Mouse (Mus musculus) limb, embryonic 11.5 days (tissue): ENCODE results near the gene Fbxo5. TPM values are rescaled to one million over a fixed set of nuclear protein-coding genes. Genes with fewer than 3 reads are reported as not detected.
A peak's percentile ranks its signal among the peaks of the same experiment; 100 is the strongest.

Experiments
- ATAC-seq: fragments of 200-750 bp; cut with Nextera tagmentation; 2 replicates; pipeline ENCODE4 v1.8.0; 2017; ENCODE audit warnings: low read depth; ENCODE audit not compliant: insufficient number of reproducible peaks, low FRiP score, low TSS enrichment
- DNase-seq: peaks from one replicate; pipeline ENCODE4 v3.0.0-alpha.2; 2015; ENCODE audit warnings: low spot score
- H3K27ac ChIP-seq: fragments of 300-500 bp; sonication (generic); replicated peaks from 2 replicates; pipeline ENCODE4 v1.5.1; 2014; ENCODE audit warnings: low read depth, mild to moderate bottlenecking, low read length
- H3K27me3 ChIP-seq: fragments of 300-500 bp; sonication (generic); 2 replicates; pipeline ENCODE4 v1.6.1; 2014; ENCODE audit warnings: mild to moderate bottlenecking, low read length, mixed read lengths; ENCODE audit not compliant: control insufficient read depth, insufficient read depth
- H3K36me3 ChIP-seq: fragments of 300-500 bp; sonication (generic); 2 replicates; pipeline ENCODE4 v1.6.1; 2014; ENCODE audit warnings: mild to moderate bottlenecking, low read length, moderate library complexity, mixed read lengths; ENCODE audit not compliant: control insufficient read depth, insufficient read depth
- H3K4me1 ChIP-seq: fragments of 300-500 bp; sonication (generic); 2 replicates; pipeline ENCODE4 v1.6.1; 2014; ENCODE audit warnings: low read length, mixed read lengths; ENCODE audit not compliant: control insufficient read depth, insufficient read depth
- H3K4me2 ChIP-seq: fragments of 300-500 bp; sonication (generic); 2 replicates; pipeline ENCODE4 v1.6.1; 2014; ENCODE audit warnings: low read depth, mild to moderate bottlenecking, moderate library complexity; ENCODE audit not compliant: severe bottlenecking
- H3K4me3 ChIP-seq: fragments of 300-500 bp; sonication (generic); 2 replicates; pipeline ENCODE4 v1.5.1; 2014; ENCODE audit warnings: low read depth, low read length
- H3K9ac ChIP-seq: fragments of 300-500 bp; sonication (generic); 2 replicates; pipeline ENCODE4 v1.6.1; 2014; ENCODE audit warnings: mild to moderate bottlenecking, low read length
- H3K9me3 ChIP-seq: fragments of 300-500 bp; sonication (generic); 2 replicates; pipeline ENCODE4 v1.6.1; 2016; ENCODE audit warnings: low read length; ENCODE audit not compliant: control insufficient read depth
- WGBS: fragments of 180-500 bp; shearing (Covaris S2); extraction: QIAGEN DNeasy Blood & Tissue Kit; methylation state at CpG from one replicate; pipeline ENCODE4 v1.1.7; 2014; 5-methylcytosine and 5-hydroxymethylcytosine counted together
- polyA plus RNA-seq: library from polyadenylated mRNA; unstranded; fragments of >200 nt; fragmentation: Nextera tagmentation; extraction: Ambion mirVana; gene quantifications from 2 replicates; pipeline ENCODE4 v1.2.1, GENCODE M21; 2014

Fbxo5 gene
- polyA plus RNA-seq: 100 and 107 TPM in 2 replicates

DNA sequence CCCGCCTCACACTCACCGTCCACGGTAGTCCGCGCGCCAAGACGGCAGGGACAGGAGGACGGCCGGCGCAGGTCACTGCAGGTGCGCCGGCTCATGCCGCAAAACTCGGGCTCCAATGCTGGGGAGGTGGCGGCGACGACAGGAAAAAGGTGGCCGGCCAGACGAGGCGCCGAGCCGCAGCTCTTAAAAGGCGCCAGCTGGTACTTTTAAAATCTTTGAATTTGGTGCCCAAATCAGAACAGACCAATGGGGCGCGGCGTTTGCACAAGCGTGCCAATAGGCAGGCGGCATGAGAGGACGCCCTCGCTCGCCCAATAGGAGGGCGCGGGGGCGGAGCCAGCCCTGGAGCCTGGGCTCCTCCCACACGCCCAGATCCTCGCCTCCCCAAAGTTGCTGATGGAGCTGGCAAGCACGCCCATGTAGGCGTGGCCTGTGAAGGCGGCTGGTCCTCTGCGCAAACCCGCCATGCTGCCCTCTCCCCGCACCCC lies at the start of gene Fbxo5:
Gene Fbxo5, minus strand, starts transcription at position 358 of the 488 bp plus-strand sequence.
- peak within 1 kb of the TSS; percentile 81 for H3K27ac ChIP-seq

DNA sequence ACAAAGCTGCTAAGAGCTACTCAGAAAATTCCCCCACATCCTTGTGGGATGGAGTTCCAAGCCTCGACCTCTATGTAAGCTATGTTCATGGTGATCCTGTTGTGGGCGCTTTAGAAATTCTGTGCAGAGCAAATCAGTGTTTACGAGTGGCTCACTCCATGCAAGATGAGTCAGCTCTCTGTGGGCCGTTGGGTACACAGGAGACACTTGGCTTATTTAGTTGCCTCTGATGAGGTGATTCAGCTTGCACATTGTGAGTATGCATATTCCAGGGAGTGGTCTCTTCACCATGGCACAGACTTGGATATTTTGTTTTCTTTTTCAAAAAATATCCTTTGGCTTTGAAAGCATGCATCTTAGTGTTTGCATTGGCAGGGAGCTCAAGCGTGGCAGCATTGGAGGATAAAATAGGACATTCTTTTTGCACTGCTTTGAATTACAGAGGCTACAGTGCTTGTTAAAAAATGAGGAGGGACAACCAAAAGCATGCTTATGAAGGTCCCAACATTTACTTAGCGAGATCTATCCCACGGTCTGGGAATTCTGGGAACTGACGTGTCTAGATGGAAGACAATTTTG lies 48.0 kb upstream of the Fbxo5 start:
- Histone ChIP-seq H3K27me3 (no peaks in the 10 kb centered on the region), H3K36me3 (no peaks in the 10 kb centered on the region), H3K4me3 (no peak overlapping the region), H3K9ac (no peak overlapping the region), H3K27ac (no peak overlapping the region), H3K4me1 (no peaks in the 10 kb centered on the region), H3K4me2 (no peak overlapping the region), H3K9me3 (no peaks in the 10 kb centered on the region)
- WGBS: 93% methylated on average over 8 of the region's 8 CpGs
- ATAC-seq: no peak
- DNase-seq: no peak

More for the DNA sequence above, at the start of gene Fbxo5:
- Histone ChIP-seq H3K4me3 (peak within 1 kb of the TSS; percentile 75), H3K36me3 (peaks cover 18% of the 10 kb centered on the region; the same call in 1 of the 2 replicates), H3K9ac (peak within 1 kb of the TSS; percentile 72), H3K4me2 (peak within 1 kb of the TSS; percentile 67), H3K27me3 (no peaks in the 10 kb centered on the region), H3K9me3 (no peaks in the 10 kb centered on the region), H3K4me1 (0 out of 2 replicates have a peak, but pooled peaks cover 7% of the 10 kb centered on the region)
- peak; percentile 96 for DNase-seq
- peak; percentile 95 for ATAC-seq
- 0% methylated on average over 41 of the region's 42 CpGs for WGBS

DNA sequence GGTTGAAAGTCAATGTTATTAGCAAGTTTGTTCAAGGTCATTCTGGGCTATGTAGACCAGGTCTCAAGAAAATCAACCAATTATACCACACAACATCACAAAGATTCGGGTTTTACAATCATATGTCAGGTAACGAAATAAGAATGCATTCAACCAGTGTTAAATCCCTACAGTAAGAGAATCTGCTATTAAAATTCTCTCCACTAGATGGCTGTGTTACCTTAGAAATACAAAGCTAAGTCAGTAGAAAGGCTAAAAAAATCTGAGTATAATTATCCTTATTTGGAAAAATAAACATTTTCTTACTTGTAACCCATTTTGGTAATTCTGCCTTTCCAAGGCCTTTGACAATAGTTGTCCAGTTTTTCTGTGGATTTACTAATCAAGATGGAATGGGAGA lies 41.5 kb upstream of the Fbxo5 start:
- Histone ChIP-seq H3K27ac (no peak overlapping the region), H3K4me1 (no peaks in the 10 kb centered on the region), H3K27me3 (no peaks in the 10 kb centered on the region), H3K4me3 (no peak overlapping the region), H3K9me3 (no peaks in the 10 kb centered on the region), H3K4me2 (no peak overlapping the region), H3K9ac (no peak overlapping the region), H3K36me3 (no peaks in the 10 kb centered on the region)
- ATAC-seq (no peak), DNase-seq (no peak)
- WGBS: 39% methylated on average over 2 of the region's 2 CpGs

DNA sequence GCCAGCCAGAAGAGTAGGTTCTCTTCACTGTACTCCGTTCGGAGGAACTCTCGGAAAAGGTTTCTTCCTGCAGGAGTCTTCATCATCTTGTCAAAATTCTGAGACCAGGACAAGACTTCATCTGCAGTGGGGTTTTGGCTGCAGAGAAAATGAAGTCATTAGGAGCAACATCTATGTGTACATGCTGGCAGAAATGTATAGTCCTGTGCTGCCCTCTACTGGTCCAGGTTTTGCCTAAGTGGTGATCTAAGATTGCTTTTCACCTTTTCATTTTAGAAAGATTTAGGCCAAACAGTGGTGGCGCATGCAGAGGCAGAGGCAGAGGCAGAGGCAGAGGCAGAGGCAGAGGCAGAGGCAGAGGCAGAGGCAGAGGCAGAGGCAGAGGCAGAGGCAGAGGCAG lies 36.0 kb upstream of the Fbxo5 start:
- Histone ChIP-seq H3K36me3 (no peaks in the 10 kb centered on the region), H3K9ac (no peak overlapping the region), H3K9me3 (no peaks in the 10 kb centered on the region), H3K4me2 (no peak overlapping the region), H3K27me3 (no peaks in the 10 kb centered on the region), H3K4me3 (no peak overlapping the region), H3K27ac (no peak overlapping the region), H3K4me1 (no peaks in the 10 kb centered on the region)
- DNase-seq (peak; percentile 74), ATAC-seq (no peak)
- WGBS: 82% methylated on average over 4 of the region's 4 CpGs

DNA sequence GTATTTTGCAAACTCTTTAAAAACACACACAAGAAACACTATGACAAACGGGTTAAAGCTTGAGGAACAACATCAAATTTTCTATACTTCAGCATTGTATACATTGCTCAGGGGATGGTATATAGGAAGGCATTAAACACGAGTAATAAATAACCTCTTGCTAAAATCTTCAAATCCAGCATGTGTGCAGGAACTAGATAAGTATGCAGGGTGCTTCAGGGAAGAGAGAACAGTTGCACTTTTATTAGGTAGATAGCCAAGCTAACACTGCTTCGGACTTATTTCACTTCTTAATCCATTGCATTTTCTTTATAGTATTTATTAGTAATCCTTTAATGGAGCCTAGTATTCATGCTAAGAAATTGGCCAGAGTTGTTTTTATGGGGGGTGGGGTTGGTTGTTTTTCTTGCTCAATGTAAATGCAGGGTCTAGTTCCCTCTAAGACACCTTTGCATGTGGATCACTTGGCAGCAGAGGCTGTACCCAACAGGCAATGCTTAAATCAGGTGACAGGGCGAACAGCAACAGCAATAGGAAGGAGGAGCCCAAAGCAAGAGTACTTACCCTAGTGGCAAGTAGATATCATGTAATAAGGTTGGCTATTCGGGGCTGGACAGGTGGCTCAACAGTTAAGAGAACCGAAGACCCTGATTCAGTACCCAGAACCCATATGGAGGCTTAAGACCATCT lies 21.1 kb upstream of the Fbxo5 start:
- H3K36me3 ChIP-seq: no peaks in the 10 kb centered on the region
- H3K4me1 ChIP-seq: peaks cover 2% of the 10 kb centered on the region; the same call in 1 of the 2 replicates
- 72% methylated on average over 6 of the region's 6 CpGs for WGBS
- H3K4me3 ChIP-seq: no peak overlapping the region
- no peaks in the 10 kb centered on the region for H3K9me3 ChIP-seq
- no peak overlapping the region for H3K27ac ChIP-seq
- H3K27me3 ChIP-seq: no peaks in the 10 kb centered on the region
- DNase-seq (no peak), ATAC-seq (no peak)
- no peak overlapping the region for H3K4me2 ChIP-seq
- no peak overlapping the region for H3K9ac ChIP-seq

DNA sequence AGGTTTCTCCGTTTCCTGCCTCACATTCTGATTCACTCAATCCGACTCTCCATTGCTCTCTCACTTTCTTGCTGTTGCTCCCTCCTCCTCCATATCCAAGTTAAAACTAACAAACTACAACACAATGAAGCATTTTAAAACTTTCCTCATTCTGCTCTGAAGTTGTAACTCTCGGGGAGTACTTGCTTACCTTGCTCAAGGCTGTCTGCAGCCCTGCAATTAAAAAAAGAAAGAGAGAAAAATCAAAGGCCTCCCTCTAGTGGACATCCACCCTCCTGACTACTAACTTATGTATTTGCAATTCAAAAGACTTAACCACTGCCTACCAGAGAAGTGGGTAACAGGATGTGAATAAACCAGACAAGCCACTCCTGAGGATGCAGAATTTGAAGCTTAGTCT lies 19.4 kb upstream of the Fbxo5 start:
- no peak for ATAC-seq
- Histone ChIP-seq H3K4me3 (peak overlapping the region; percentile 84), H3K9me3 (no peaks in the 10 kb centered on the region), H3K27me3 (no peaks in the 10 kb centered on the region), H3K4me2 (peak overlapping the region; percentile 80), H3K27ac (no peak overlapping the region), H3K9ac (no peak overlapping the region), H3K4me1 (peaks cover 2% of the 10 kb centered on the region; the same call in 1 of the 2 replicates), H3K36me3 (no peaks in the 10 kb centered on the region; the same call in 1 of the 2 replicates)
- 1% methylated on average over 3 of the region's 3 CpGs for WGBS
- DNase-seq: peak; percentile 37

DNA sequence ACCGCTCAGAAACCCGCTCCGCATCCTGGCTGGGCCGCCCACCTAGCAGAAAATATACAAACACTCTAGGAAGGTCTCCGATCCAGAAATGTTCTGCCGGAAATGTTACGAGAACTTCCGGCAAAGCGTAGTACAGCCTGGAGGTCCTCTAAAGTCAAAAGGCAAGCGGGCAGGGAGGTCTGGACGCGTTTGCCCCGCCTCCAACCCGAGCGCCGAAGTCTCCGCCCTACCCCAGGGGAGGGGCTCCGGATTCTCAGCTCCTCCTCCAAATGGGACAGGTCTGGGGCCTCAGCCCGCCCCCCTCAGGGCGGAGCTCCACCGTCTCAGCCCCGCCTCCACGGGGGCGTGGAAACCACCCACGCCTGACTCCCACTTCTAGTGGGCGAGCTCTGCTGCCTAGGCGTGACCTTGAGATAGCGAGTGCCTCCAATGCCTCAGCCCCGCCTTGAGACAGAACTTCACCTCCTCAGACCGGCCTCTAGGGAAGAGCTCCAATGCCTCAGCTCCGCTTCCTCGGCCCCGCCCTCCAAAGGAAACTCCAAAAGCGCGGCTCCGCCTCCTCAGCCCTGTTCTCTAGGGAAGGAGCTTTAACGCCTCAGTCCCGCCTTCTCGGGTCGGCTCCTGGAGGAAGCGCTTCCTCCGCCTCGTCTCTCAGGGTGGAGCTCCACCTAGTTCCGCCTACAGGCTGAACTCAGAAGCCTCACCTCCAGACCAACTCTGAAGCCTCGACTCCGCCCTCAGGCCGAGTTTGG lies 18.5 kb upstream of the Fbxo5 start, which contains the start of gene Mtrf1l:
Gene Mtrf1l, minus strand, starts transcription at position 171 of the 752 bp plus-strand sequence.
- H3K27me3 ChIP-seq: no peaks in the 10 kb centered on the region
- H3K4me3 ChIP-seq: peak within 1 kb of the TSS; percentile 84
- peak within 1 kb of the TSS; percentile 90 for H3K9ac ChIP-seq
- peaks cover 2% of the 10 kb centered on the region; the same call in 1 of the 2 replicates for H3K4me1 ChIP-seq
- under 1% methylated on average over 47 of the region's 47 CpGs for WGBS
- DNase-seq (peak; percentile 98), ATAC-seq (peak; percentile 96)
- peak within 1 kb of the TSS; percentile 84 for H3K27ac ChIP-seq
- no peaks in the 10 kb centered on the region; the same call in 1 of the 2 replicates for H3K36me3 ChIP-seq
- no peaks in the 10 kb centered on the region for H3K9me3 ChIP-seq
- peak within 1 kb of the TSS; percentile 80 for H3K4me2 ChIP-seq

DNA sequence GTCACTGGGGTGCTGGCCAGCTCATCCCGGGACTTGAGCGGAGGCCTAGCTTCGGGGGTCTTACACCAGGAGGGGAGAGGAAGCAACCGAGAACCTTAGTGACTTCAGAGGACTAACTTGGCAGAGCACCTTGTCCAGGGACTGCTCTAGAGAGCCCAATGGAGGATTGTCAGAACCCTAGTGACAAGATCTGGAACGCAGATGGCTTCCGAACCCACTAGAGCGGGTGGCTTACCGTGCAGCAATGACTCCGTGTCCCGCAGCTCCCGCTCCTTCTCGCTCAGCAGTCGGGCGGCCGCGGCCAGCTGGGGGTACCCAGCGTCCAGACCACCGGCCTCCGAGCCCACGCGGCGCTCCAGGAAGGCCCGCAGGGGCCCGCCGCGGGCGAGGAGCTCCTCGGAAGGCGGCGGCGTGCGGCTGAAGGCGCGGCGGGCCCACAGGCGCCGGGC lies 17.9 kb upstream of the Fbxo5 start:
- Histone ChIP-seq H3K4me1 (peaks cover 2% of the 10 kb centered on the region; the same call in 1 of the 2 replicates), H3K4me3 (peak overlapping the region; percentile 84), H3K9ac (peak overlapping the region; percentile 90), H3K36me3 (no peaks in the 10 kb centered on the region; the same call in 1 of the 2 replicates), H3K27ac (peak overlapping the region; percentile 84), H3K9me3 (no peaks in the 10 kb centered on the region), H3K4me2 (peak overlapping the region; percentile 49), H3K27me3 (no peaks in the 10 kb centered on the region)
- DNase-seq: no peak
- ATAC-seq: peak; percentile 28; the same call in 1 of the 2 replicates
- WGBS: under 1% methylated on average over 31 of the region's 37 CpGs
